Mouse (Mus musculus) c-Kit-positive CD71-negative TER-119-negative erythroid progenitor cells, embryonic 14.5 days (primary cell): ENCODE data around the gene Jakmip3.

Experiments
- DNase-seq: peaks from one replicate; pipeline ENCODE4 v3.0.0-alpha.2; 2013; ENCODE audit warnings: low read depth

Gene Jakmip3

DNA sequence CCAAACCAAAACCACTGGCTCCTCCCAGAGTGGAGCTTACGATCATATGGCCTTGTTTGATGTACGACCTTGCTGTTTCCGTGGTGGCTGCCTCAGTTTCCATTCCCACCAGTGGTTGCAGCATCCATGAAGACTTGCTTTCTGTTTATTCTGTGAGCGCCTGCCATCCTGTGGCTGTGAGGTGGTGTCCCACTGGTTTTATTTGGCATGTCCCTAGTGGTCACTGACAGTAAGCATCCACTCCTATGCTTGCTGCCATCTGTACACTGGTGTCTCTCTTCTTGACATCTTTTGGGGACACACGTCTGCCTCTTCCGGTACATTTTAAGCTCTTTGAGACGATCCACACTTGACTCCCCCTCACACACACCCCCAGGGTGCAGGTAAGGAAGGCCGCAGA, 7.2 kb downstream of the Jakmip3 start:
- DNase-seq = no peak

DNA sequence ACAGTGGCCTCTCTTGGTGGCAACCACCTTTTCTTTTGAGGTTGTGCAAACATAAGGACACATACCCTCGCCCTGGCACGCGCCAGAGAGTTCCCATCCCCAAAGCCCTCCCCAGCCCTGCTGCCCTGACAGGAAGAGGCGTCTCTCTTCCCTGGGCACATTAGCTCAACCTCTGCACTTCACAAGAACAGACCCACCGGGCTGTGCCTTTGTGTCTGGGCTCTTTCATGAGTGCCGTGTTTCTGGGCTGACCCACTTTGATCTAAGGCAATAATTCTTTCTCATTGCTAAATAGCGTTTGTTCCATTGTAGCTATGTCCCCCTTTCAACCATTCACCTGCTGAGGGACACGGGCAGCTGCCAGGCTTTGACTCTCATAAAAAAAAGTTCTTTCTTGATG, 7.8 kb downstream of the Jakmip3 start:
- no peak for DNase-seq

- DNase-seq = no peak
These were observed 15.3 kb downstream of the Jakmip3 start for GRCm38 (mm10) chr7:138955787-138956186.

DNA sequence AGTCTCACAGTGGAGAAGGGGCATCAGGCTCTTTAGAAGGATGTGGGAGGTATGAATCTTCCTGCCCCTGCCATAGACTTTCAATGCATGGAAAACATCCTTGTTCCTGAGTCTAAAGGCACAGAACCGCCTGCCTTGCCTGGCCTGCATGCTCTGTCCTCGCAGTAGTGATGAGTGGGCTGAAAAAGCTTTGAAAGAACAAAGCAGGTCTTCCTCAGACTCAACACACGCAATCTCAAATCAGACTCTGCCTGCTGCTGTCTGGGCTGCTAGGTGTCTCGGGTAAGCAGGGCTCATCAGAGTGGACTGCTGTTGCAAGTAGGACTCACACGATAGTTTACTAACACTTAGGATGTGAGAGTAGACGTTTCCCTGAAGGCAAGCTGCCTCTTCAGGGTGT, 16.6 kb downstream of the Jakmip3 start:
- DNase-seq = no peak

DNA sequence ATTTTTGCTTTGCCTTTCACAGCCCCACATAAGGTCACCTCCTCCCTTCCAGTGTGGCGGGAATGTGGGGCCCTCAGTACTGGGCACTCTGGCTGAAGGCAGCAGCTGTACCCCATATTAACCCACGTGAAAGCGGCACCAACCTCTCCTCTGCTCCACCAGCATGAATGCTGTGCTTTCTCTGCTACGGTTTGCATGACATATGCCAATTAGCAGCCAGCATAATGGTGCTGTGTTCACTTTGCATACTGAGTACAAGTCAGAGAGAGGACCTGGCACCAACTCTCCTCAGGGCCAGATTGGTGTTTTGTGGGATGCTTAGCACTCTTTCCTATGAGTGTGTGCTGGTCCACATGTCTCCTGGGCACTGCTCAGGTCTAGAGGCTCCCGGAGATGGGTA, 19.2 kb downstream of the Jakmip3 start:
- DNase-seq = no peak

GRCm38 (mm10) chr7:138963756-138964155, 23.2 kb downstream of the Jakmip3 start:
- no peak for DNase-seq

DNA sequence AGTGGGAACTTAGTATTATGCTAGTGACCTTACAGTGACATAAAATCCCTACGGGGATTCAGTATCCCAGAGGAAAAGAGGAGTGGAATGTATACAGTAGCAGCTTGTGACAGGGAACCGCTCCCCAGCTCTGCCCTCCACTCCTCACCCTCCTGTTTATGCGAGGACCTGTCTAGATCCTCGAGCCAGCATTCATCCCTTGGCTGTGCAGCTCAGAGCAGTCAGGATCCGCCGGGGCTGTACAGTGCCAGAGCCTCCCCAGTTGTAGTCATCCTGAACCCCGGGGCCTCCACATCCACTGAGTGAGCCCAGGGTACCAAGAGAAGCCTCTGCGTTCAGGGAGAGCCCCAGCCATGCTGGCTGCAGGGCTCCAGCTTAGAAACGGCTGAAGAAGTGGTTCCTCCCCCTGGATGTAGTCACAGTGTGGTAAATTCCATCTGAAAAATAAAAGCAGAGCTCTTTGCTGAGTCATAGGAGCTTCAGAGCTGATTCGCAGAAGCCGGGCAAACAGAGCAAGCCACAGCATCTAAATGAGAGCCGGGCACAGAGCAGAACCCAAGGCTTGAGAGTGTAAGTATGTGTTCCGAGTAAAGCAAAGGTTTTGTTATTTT, 27.6 kb downstream of the Jakmip3 start:
- no peak for DNase-seq

GRCm38 (mm10) chr7:138977510-138977909, 37.0 kb downstream of the Jakmip3 start:
- DNase-seq = no peak

DNA sequence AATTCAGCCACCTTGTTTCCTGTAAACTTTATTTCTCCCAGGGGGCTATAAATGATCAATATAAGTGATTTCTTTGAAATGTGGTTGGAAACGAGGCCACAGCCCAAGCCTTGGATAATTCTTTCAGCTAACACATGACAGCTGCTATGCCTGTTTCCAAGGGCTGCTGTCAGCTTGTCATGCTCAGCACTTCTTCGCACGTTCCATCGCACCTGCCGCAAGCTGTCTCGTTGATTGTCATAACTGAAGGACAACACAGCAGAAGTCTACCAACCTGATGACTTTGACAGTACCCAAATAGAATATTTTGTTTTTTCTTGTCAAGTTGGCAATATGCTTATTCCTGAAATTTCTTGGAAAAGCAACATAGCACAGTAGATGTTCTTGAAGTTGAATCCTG, 44.0 kb downstream of the Jakmip3 start:
- no peak for DNase-seq

DNA sequence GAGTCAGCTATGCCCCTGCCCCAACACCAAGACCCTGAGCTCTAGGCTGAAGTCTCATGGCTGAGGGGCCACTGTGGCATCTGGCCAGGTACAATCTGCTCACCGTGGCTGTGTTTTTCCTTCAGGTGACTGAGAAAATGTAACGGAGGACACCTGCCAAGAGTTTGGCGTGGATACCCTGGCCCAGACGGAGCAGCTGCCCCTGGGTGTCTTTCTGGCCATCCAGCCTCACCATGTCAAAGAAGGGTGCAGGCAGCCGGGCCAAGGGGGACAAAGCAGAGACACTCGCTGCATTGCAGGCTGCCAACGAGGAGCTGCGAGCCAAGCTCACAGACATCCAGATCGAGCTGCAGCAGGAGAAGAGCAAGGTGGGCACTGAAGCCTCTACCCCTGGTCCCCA, 48.6 kb downstream of the Jakmip3 start:
- DNase-seq = no peak

DNA sequence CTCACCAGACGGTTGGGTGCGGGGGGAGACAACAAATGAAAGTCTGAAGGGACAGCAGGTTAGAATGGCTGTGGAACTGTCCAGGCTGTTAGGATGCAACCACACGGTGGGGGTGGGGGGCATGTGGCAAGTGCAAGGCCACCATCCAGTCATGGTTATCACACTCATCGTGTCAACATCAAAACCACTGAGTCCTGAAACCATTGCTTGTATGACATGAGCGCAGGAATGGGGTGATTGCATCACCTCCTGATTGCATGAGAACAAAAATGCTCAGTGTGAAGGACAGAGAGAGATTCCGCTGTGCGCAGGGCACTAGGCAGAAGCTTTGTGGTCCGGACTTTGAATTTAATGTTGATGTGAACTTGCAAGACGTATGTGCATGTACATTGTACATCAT, 62.2 kb downstream of the Jakmip3 start:
- no peak for DNase-seq

DNA sequence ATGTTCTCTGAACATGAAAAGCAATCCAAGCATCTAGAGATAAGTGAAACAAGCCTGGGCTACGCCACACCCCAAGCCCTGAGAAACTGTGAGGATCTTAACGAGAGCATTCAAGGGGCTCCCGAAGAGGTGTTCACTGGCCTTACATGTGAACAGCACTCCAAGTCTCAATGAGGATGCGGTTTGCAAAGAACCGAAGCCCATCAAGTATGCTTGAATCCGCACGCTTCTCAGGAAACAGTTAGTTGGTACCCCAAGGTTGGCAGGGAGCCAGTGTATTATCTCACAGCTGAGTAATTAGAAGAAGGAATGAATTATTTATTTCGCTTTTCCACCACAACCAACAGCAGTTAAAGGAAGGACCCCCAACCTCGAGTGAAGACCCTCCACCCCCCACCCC, 62.7 kb downstream of the Jakmip3 start:
- no peak for DNase-seq

DNA sequence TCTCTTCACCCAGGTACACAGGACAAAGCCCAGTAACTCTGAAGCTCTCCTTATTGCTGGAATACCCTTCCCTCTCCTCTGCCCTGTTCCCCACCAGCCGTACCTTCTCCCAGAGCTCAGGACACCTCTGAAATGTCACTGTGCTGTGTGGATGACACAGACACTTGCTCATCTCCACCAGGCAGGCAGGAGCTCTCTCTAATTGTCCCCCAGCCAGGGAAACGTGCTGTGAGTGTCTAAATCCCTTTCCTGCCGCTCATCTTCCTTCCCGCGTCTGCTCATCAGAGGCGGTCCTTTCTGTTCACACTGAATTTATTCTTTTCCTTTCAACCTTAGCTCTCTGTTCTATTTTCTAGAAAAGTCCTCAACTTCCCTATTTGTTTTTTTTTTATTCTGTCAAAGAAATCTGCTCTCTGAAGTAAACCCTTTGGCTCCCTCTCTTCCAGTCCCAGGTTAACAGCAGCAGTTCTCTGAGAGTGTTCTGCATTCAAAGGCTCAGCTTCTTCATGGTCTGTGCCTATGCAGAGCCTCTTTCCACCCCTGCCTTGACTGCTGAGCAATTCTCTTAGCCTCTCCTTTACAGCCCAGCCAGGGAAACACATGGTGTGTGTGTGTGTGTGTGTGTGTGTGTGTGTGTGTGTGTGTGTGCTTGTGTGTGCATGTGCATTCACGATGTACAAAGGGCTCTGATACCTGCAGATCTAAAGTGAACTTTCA, 69.4 kb downstream of the Jakmip3 start:
- no peak for DNase-seq

- peak; percentile 40 for DNase-seq
These were observed 70.5 kb downstream of the Jakmip3 start for GRCm38 (mm10) chr7:139011027-139011426.

- no peak for DNase-seq
These were observed 71.1 kb downstream of the Jakmip3 start for GRCm38 (mm10) chr7:139011586-139011985.

DNA sequence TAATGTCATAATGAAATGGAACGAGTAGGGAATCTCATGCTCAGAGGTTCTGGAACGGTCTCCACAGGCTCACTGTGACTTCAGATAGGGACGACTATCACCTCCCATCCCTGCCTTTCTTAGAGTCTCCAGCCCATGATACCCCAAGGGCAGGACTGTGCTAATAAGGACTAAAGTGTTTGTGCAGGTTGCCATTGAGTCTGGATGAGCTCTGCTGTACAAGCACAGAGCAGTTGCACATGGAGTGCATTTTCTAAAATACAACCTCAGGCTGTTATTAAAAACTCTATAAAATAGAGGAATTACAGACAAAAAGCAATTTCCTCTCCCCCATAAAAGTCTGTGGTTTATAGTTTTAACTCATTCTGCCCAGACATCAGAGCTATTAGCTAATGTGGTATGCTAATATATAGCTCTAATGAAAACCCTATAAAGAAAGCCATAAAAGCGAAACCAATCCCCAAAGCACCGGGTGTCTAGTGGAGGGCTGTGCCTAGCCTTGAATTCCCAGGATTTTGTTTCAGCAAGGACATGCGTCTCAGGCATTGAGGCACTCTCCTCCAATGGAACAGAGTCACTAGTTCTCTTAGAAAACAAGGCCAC, 72.3 kb downstream of the Jakmip3 start:
- DNase-seq = no peak

DNA sequence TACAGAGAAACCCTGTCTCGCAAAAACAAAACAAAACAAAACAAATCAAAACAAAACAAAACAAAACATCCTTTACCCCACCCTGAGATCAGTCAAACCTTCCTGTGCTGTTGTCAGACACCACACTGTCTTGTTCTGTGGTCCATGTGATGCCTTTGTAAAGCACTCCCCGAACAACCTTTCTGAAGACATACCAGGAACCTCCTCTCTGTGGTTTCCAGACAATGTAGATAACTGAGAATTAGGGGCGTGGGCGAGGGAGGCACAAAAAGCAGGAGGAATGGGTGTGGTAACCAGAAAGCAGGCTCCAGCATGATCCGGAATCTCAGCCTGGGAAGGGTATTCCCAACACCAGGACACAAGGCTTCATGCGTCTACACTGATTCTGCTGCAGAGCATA, 74.6 kb downstream of the Jakmip3 start:
- DNase-seq = no peak

DNA sequence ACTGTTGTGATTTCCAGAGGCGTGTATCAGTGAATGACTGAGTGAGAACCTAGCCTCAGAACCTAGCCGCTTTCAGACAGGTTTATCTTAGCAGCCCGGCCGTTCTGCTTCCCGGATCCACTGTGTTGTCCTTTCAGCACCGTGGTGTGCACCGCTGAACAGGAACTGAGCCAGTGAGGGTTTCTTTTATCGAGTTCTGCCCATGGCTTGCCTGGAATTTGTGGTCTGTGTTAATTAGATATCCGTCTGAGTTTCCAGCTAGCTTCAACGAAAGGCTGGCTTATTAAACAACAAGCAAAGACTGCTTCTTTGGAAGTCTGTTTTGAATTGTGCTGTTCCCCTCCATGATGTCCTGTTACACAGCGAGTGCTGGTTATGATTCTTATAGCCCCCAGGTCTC, 75.8 kb downstream of the Jakmip3 start:
- no peak for DNase-seq

DNA sequence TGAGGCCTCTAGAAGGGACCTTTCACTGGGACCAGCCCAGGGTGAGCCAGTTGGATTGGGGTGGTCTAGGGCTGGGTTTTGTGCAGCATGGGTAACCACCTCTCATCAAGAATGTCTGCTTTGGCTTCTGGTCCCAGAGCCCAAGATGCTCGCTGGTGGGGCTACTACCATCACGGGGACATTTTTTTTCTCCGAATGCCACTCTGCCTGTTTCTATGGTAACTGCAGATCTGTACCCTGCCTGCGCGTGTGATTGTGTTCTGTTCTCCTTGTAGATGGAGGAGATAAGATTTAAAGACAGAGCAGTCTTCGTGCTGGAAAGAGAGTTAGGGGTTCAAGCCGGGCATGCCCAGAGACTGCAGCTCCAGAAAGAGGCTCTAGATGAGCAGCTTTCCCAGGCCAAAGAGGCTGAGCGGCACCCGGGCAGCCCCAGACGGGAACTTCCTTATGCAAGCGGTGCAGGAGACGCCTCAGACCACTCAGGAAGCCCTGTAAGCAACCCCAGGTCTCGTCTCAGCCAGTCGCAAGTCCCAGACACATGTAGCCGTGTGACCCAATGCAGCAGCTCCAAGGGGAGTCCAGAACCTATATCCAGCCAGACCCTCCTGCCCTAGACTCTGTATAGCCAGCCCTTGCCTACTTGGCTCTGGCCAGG, 76.8 kb downstream of the Jakmip3 start:
- no peak for DNase-seq

DNA sequence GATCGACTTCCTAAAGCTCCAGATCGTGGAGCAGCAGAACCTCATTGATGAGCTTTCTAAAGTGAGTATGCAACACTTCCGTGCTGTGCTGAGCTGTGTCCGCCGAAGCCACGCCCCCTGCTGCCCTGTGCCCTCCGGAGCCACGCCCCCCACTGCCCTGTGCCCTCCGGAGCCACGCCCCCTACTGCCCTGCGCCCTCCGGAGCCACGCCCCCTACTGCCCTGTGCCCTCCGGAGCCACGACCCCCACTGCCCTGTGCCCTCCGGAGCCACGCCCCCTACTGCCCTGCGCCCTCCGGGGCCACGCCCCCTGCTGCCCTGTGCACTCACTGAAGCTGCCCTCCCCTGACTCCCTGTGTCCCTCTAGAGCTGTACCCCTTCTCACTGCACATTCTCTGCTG, 80.4 kb downstream of the Jakmip3 start:
- DNase-seq = no peak

GRCm38 (mm10) chr7:139021326-139021725, 80.8 kb downstream of the Jakmip3 start:
- DNase-seq = no peak

DNA sequence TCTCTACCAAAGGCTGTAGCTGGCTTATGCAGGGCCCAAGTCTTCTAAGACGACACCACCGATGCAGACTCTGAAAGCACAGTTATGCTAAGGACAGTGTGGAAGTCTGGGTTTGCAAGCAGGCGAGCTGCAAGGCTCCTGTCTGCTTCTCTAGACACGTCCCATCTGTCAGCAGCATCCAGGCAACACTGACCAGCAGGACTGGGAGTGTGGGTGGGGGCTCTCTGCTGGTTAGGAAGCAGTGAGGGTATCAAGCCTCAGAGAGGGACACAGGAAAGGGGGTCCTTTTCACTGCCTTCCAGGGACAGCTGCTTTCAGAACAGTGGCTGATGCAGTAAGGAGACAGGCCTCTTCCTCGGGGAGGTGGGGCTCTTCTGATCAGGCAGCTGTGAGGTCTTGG, 86.6 kb downstream of the Jakmip3 start:
- DNase-seq = no peak

DNA sequence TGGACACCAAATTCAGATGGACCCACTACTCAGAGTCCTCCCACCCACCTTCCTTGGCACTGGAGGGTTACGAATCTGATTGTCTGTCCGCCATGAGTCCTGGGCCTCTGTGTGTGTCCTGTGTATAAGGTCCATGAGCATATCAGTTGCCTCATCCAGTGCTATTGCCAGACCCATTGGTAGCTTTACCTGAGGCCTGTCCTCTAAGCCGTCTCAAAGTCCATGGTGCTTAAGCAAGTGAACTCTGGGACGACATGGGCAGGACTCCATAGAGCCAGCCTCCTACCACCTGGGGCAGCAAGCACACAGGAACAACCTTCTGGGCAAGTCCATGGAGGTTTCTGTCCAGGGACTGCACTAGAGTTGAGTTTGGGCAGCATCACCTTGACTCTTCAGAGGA, 90.7 kb downstream of the Jakmip3 start:
- no peak for DNase-seq
